In genomic region chr1:194618841-194619311, GRCm38 (mm10) we compare ENCODE assay signal across 8 mouse cellular contexts. TPM values are rescaled to one million over a fixed set of nuclear protein-coding genes. Genes with fewer than 3 reads are reported as not detected.
DNase-seq lines count a peak whose midpoint lies in the region; ATAC-seq lines count a peak whose summit lies in the region.

No protein-coding gene starts in this region.

- peak overlapping the region; percentile 96 for H3K4me3 ChIP-seq in hindbrain, embryonic 13.5 days

- H3K9me3 ChIP-seq in hindbrain, embryonic 13.5 days = no peaks in the 10 kb centered on the region

- 2% methylated on average over 19 of the region's 19 CpGs for WGBS in hindbrain, embryonic 13.5 days

- peak; percentile 52; the same call in 1 of the 2 replicates for ATAC-seq in hindbrain, embryonic 13.5 days (ENCODE audit: low FRiP score)

- H3K36me3 ChIP-seq in hindbrain, embryonic 13.5 days = no peaks in the 10 kb centered on the region

- peak overlapping the region; percentile 97; the same call in 1 of the 2 replicates for H3K9ac ChIP-seq in hindbrain, embryonic 13.5 days

- H3K4me2 ChIP-seq in hindbrain, embryonic 13.5 days = peak overlapping the region; percentile 63

- no peaks in the 10 kb centered on the region for H3K27me3 ChIP-seq in hindbrain, embryonic 13.5 days

- DNase-seq in WW6 (ENCODE audit: low read depth, low spot score) = peak; percentile 40
- peak; percentile 96 to 98 for DNase-seq in cerebellum, postnatal 10 days
- peak; percentile 41 to 73 for DNase-seq in frontal cortex, postnatal 25 days (ENCODE audit: low spot score in 2 of 2)
- peak; percentile 85 to 94 for DNase-seq in layer of hippocampus, postnatal 14 days (ENCODE audit: low spot score in 2 of 2)
- DNase-seq in lung, postnatal 10 days = peak; percentile 91
- peak; percentile 92 for DNase-seq in retina, postnatal 1 day
- DNase-seq in urinary bladder, postnatal 25 days (ENCODE audit: low spot score) = peak; percentile 74

- peak overlapping the region; percentile 97 for H3K27ac ChIP-seq in hindbrain, embryonic 13.5 days

- peaks cover 45% of the 10 kb centered on the region for H3K4me1 ChIP-seq in hindbrain, embryonic 13.5 days (replicated peaks)

RNA-seq across cellular contexts. Expression of gene Plxna2, which starts 0.9 kb away (rescaled TPM):
- polyA plus RNA-seq in hindbrain, embryonic 13.5 days (2015; fragmentation: Nextera tagmentation; extraction: Ambion mirVana) = 36.1 and 36.5 TPM in 2 replicates
- 10 to 100 TPM; 80.9 to 82.4 TPM for total RNA-seq in layer of hippocampus, postnatal 14 days (2021)

Comparison
In these comparisons a context has a peak if more than half of its experiments do, and no peak if none do; other contexts are left out.
1. Peak in every context shown above with its lines: DNase-seq, ATAC-seq, H3K4me3 ChIP-seq and H3K27ac ChIP-seq.
2. DNase-seq: peak in every context shown above with its lines; median percentile 97 in cerebellum, postnatal 10 days; 92 in retina, postnatal 1 day; 91 in lung, postnatal 10 days; 90 in layer of hippocampus, postnatal 14 days; 74 in urinary bladder, postnatal 25 days; 57 in frontal cortex, postnatal 25 days; 40 in WW6.